Mouse (Mus musculus) bone marrow macrophage, adult 2 months (primary cell): Measurements from ENCODE around the gene Adgre5.

Source experiments
- CTCF ChIP-seq: IDR thresholded peaks from 2 replicates; pipeline ENCODE4 v1.5.1; 2012; ENCODE audit warnings: low read depth, mild to moderate bottlenecking, low read length, moderate library complexity
- POLR2A ChIP-seq: IDR thresholded peaks from 2 replicates; pipeline ENCODE4 v1.6.1; 2012; ENCODE audit warnings: mild to moderate bottlenecking, low read depth, low read length, borderline replicate concordance

DNA sequence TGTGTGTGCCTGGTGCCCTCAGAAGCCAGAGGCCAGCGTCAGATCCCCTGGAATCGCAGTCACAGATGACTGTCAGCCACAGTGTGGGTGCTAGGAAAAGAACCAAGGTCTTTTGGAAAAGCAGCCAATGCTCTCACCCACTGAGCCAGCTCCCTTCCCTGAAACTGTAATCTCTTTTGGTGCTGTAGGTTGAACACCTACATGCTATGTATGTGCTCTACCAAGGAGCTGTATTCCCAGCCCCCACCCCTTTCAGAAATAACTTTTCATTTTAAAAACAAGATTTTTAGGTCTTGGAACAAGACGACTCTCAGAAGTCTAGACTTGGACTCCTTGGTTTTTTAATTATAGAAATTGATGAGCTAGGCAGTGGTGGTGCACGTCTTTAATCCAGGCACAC is 37.7 kb downstream of the Adgre5 start:
- TF ChIP-seq CTCF = no peak
- TF ChIP-seq POLR2A = no peak
